Mouse (Mus musculus): ENCODE data around the gene Rfxank.

The Rfxank gene

GRCm38 (mm10) chr8:70110451-70110850, 28.5 kb downstream of the Rfxank start:
- no peak for DNase-seq (ENCODE audit: low spot score in 2 of 2)

DNA sequence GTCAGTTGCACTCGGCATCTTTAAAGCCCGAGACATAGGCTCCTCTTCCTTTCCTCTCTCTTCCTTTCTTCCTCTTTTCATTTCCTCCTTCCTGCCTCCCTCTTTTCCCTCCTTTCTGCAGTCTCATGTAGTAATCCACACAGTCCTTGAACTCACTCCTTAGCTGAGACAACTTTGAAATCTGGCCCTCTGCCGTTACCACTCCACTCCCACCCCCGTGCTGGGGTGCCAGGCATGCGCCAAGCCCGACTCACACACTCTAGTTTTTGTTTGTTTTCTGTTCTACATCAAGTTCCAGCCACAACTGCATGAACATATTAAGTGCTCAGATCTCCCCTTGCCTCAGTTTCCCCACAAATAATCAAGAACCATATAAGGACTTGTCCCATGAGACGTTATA, 34.0 kb downstream of the Rfxank start:
- no peak for DNase-seq (ENCODE audit: low spot score in 2 of 2)

DNA sequence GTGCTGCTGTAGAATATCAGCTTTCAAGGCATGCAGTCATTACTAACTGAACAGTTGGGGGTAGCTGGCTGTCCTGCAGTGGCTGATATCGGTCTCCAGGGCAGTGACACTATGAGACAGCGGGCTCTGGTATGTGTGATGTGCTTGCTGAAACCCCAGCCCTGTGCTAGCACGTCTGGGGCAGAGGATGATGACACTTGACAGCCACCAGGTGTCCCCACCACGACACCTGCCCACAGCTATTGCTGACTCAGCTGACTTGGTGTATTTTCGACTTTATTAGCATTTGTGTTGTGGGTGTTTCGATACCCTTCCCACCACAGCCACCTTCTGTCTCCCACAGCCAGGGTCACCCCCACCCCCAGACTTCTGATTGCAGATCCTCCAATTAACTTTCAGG, 34.4 kb downstream of the Rfxank start:
- DNase-seq (ENCODE audit: low spot score in 2 of 2): no peak

DNA sequence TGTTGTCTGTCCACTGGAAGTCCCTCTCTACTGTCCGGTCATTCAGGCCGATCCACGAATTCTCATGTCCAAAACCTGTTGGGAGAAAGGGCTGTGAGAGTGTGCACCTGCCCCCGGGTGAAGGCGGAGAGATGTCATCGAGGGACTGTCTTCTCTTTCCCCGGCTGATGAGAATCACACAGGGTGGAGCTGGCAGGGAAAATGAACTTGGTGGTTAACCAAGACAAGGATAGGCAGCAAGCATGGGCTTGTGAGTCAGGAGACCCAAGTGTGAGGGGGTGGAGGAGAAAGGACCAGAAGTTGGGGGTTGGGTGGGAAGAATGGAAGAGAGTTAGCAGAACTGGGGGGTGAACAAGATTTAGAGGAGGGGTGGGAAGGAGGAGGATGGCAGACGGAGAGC, 38.7 kb downstream of the Rfxank start:
- DNase-seq (ENCODE audit: low spot score in 2 of 2): no peak

GRCm38 (mm10) chr8:70099276-70099675, 39.7 kb downstream of the Rfxank start:
- no peak for DNase-seq (ENCODE audit: low spot score in 2 of 2)

DNA sequence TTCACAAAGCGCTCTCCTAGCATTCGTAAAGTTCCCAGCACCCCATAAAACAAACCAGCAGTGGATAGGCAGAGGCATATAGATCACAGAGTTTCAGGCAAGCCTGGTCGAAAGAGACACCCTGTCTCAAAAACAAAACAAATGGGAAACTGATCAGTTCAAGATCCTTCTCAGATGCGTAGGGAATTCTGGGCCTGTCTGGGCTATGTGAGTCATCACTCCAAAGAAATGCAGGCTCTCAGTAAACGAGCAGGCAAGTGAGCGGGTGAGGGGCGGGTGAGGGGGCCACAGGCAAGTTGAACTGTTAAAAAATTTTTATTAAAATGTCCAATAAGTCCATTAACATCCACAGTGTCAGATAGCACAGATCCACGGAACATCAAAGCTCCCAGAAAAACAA, 46.2 kb downstream of the Rfxank start:
- DNase-seq (ENCODE audit: low spot score in 2 of 2): no peak

DNA sequence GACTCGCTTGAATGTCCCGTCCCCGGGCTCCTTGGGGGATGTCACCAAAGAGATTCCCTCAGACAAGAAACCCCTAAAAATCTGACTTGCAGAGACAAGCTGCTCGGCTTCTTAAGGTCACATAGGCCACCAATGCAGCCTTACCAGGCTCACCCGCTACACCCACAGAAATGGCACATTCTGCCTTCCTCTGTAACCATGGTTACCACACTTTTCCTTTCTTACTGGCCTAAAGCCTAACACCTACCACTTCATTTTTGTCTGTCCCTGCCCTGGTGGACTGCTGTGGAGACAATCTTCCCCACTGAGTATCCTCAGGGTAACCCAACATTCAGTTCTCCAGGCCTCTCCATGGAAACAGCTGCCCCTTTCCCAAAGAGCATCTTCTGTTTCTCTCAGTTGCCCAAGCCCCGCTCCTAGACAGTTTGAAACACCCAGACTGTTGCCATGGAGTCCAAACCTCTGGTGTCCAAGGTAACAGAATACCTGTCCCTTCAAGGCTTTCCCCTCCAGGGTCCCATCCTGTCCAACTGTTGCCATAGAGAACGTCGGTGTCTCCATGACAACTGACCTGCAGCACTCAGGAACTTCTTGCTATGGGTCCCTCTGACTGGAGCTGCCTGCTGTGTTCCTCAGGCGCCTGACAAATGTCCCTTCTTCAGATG, 49.5 kb downstream of the Rfxank start:
- DNase-seq (ENCODE audit: low spot score in 2 of 2): no peak

- DNase-seq (ENCODE audit: low spot score in 2 of 2): no peak
Observed at GRCm38 (mm10) chr8:70087836-70088650, 50.9 kb downstream of the Rfxank start.

GRCm38 (mm10) chr8:70087237-70087636, 51.7 kb downstream of the Rfxank start:
- DNase-seq (ENCODE audit: low spot score in 2 of 2): no peak

- no peak for DNase-seq (ENCODE audit: low spot score in 2 of 2)
Observed at GRCm38 (mm10) chr8:70086151-70086550, 52.8 kb downstream of the Rfxank start.

GRCm38 (mm10) chr8:70084191-70085065, 54.5 kb downstream of the Rfxank start:
- DNase-seq (ENCODE audit: low spot score in 2 of 2): no peak

DNA sequence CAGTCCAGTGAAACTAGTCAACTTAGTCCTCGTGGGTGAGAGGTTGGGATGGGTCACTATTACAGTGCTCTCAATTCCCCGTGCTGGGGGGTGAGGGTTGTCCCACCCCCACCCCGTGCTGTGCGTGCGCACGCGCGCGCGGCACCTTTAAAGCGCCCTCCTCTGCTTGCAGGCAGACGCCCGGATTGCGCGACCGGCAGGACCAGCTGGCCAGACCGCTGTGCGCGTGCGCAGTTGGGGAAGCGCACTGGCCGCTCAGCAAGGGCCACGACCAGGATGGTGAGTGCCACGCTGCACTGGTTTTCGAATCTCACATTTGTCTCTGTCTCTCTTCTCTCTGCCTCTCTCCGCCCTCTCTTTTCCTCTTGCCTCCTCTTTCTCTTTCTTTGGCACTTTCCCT, 55.7 kb downstream of the Rfxank start, which contains the start of gene Hapln4:
Gene Hapln4, plus strand, starts transcription at position 173 of the 400 bp plus-strand sequence.
- DNase-seq (ENCODE audit: low spot score in 2 of 2): no peak

GRCm38 (mm10) chr8:70081976-70082375, 57.0 kb downstream of the Rfxank start:
- no peak for DNase-seq (ENCODE audit: low spot score in 2 of 2)
